Mouse (Mus musculus) kidney, embryonic 14.5 days (tissue): ENCODE measurements around the gene Nedd9. TPM values are rescaled to one million over a fixed set of nuclear protein-coding genes. Genes with fewer than 3 reads are reported as not detected.

ENCODE experiments used
- ATAC-seq: fragments of 200-750 bp; cut with Nextera tagmentation; 2 replicates; pipeline ENCODE4 v1.8.0; 2017; ENCODE audit warnings: moderate number of reproducible peaks, mild to moderate bottlenecking, moderate TSS enrichment, moderate library complexity; ENCODE audit not compliant: low FRiP score, low TSS enrichment
- H3K27ac ChIP-seq: fragments of 300-500 bp; sonication (generic); 2 replicates; pipeline ENCODE4 v1.5.1; 2014; ENCODE audit warnings: low read depth, mild to moderate bottlenecking, low read length, moderate library complexity, mixed read lengths
- H3K27me3 ChIP-seq: fragments of 300-500 bp; sonication (generic); 2 replicates; pipeline ENCODE4 v1.6.1; 2014; ENCODE audit warnings: mild to moderate bottlenecking, low read length; ENCODE audit not compliant: control insufficient read depth, insufficient read depth
- H3K36me3 ChIP-seq: fragments of 300-500 bp; sonication (generic); 2 replicates; pipeline ENCODE4 v1.6.1; 2014; ENCODE audit warnings: low read length, mixed read lengths; ENCODE audit not compliant: control insufficient read depth, insufficient read depth
- H3K4me1 ChIP-seq: fragments of 300-500 bp; sonication (generic); 2 replicates; pipeline ENCODE4 v1.6.1; 2014; ENCODE audit warnings: low read length, mixed read lengths; ENCODE audit not compliant: control insufficient read depth, insufficient read depth
- H3K4me2 ChIP-seq: fragments of 300-500 bp; sonication (generic); replicated peaks from 2 replicates; pipeline ENCODE4 v1.6.1; 2014; ENCODE audit warnings: low read depth, mild to moderate bottlenecking, low read length
- H3K4me3 ChIP-seq: fragments of 300-500 bp; sonication (generic); 2 replicates; pipeline ENCODE4 v1.5.1; 2014; ENCODE audit warnings: mild to moderate bottlenecking, low read length
- H3K9ac ChIP-seq: fragments of 300-500 bp; sonication (generic); 2 replicates; pipeline ENCODE4 v1.6.1; 2014; ENCODE audit warnings: low read depth, mild to moderate bottlenecking, low read length, moderate library complexity
- H3K9me3 ChIP-seq: fragments of 300-500 bp; sonication (generic); 2 replicates; pipeline ENCODE4 v1.6.1; 2016; ENCODE audit warnings: low read length; ENCODE audit not compliant: control insufficient read depth
- WGBS: fragments of 180-500 bp; shearing (Covaris S2); extraction: QIAGEN DNeasy Blood & Tissue Kit; methylation state at CpG from one replicate; pipeline ENCODE4 v1.1.7; 2014; 5-methylcytosine and 5-hydroxymethylcytosine counted together
- polyA plus RNA-seq: library from polyadenylated mRNA; unstranded; fragments of >200 nt; fragmentation: Nextera tagmentation; extraction: Ambion mirVana; gene quantifications from 2 replicates; pipeline ENCODE4 v1.2.1, GENCODE M21; 2014

Nedd9 gene
- polyA plus RNA-seq, 1 experiment from 2014 or later = 24.9 TPM

DNA sequence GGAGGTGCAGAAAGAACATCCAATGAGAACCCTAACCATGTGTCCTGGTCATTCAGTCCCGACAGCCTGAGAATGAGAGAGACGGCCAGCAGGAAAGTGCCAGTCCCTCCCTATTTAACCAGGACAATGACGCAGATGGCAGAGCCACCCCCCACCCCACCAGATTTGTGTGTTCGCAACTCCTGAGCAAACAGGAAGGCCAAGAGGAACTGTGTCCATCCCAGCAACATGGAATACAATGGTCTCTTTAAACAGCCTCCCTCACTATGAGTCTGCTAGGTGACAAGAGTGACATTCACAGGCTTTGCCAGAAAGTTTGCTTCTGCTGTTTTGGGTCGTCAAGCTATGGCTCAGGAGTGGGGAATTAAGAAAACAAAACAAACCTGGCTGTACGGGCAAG is 141.9 kb downstream of the Nedd9 start:
- peaks cover 47% of the 10 kb centered on the region; the same call in 1 of the 2 replicates for H3K4me1 ChIP-seq
- H3K27me3 ChIP-seq = no peaks in the 10 kb centered on the region
- H3K27ac ChIP-seq = peak overlapping the region; percentile 55; the same call in 1 of the 2 replicates
- no peak for ATAC-seq
- H3K4me2 ChIP-seq = no peak overlapping the region
- no peaks in the 10 kb centered on the region for H3K9me3 ChIP-seq
- 36% methylated on average over 6 of the region's 6 CpGs for WGBS
- H3K4me3 ChIP-seq = no peak overlapping the region
- H3K9ac ChIP-seq = no peak overlapping the region
- no peaks in the 10 kb centered on the region for H3K36me3 ChIP-seq

DNA sequence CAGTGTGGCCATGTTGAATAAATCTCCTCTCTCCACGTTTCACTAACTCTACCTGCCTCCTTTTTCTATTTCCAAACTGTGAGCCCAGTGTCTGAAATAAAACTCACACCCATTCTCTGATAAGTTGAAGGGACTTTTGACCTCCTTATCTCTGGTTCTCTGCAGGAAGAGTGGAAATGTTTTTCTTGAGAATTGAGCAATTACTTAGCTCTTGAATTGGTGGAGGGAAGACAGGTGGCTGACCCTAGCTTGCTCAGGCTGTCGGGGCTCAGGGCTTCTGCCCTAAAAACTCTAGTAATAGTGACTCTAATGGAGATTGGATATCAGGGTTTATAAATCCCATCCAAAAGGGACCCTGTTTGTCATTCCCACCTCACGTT is 143.3 kb downstream of the Nedd9 start:
- Histone ChIP-seq H3K36me3 (no peaks in the 10 kb centered on the region), H3K4me1 (peaks cover 42% of the 10 kb centered on the region; the same call in 1 of the 2 replicates), H3K4me3 (no peak overlapping the region), H3K9me3 (no peaks in the 10 kb centered on the region), H3K4me2 (no peak overlapping the region), H3K9ac (no peak overlapping the region), H3K27me3 (no peaks in the 10 kb centered on the region), H3K27ac (peak overlapping the region; percentile 73; the same call in 1 of the 2 replicates)
- 45% methylated on average over 3 of the region's 3 CpGs for whole genome bisulfite sequencing
- ATAC-seq = no peak

DNA sequence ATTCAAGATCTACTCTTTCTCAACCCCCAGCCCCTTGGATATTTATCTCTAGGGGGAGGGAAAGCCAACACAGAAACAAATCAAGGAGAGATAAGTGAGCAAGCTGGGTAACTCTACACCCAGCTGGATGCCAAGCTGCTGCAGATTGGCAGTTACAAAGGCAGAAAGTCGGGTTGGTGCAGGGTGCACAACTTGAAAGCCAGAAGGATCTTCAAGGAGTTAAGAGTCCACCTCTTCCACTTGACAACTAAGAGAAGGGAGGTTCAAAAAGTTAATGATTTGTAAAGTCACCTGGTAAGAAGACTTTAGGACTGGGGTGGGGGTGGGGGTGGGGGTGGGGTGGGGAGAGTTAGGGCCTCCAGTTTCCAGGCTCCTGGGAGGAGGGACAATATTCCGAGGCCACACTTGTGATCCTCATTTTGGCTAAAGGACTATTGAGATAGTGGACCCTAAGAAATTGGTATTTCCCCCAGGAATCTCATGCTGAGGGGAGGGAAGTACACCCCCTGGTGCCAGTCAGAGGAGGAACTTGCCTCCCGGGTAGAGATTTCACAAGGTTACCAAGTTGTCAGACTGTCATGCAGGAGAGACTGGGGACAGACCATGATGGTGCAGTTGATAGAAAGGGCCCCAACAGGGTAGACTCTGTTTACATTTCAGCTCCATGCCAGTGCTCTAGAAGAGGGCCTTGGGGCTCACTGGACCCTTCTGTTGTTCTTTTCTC is 143.8 kb downstream of the Nedd9 start:
- ATAC-seq = peak; percentile 63
- no peaks in the 10 kb centered on the region for H3K9me3 ChIP-seq
- H3K27me3 ChIP-seq = no peaks in the 10 kb centered on the region
- peak overlapping the region; percentile 73; the same call in 1 of the 2 replicates for H3K27ac ChIP-seq
- peaks cover 37% of the 10 kb centered on the region; the same call in 1 of the 2 replicates for H3K4me1 ChIP-seq
- no peak overlapping the region for H3K4me3 ChIP-seq
- H3K9ac ChIP-seq = no peak overlapping the region
- 31% methylated on average over 3 of the region's 3 CpGs for WGBS
- peaks cover 4% of the 10 kb centered on the region; the same call in 1 of the 2 replicates for H3K36me3 ChIP-seq
- no peak overlapping the region for H3K4me2 ChIP-seq

DNA sequence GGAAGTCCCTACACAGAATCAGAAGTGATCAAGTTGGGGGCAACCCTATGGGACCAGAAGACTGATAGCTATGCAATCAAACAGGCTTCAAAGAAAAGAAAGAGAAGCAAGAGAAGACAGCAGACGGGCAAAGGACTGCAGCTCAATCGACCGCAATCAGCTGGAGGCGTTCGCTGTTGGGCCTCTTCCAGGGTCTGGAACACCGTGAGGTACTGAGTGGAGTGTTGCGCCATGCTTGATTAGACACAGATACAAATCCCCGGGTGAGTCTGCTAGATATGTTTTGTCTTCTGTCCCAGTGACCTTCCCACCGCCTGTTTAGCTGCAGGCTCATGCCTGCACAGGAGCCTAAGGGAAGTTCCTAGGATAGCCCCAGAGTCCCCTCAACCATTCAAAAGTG is 145.7 kb downstream of the Nedd9 start:
- Histone ChIP-seq H3K36me3 (peaks cover 8% of the 10 kb centered on the region; the same call in 1 of the 2 replicates), H3K4me3 (no peak overlapping the region), H3K9me3 (no peaks in the 10 kb centered on the region), H3K4me2 (no peak overlapping the region), H3K27me3 (no peaks in the 10 kb centered on the region), H3K4me1 (peaks cover 34% of the 10 kb centered on the region; the same call in 1 of the 2 replicates), H3K27ac (no peak overlapping the region), H3K9ac (no peak overlapping the region)
- 75% methylated on average over 9 of the region's 9 CpGs for WGBS
- ATAC-seq = no peak

DNA sequence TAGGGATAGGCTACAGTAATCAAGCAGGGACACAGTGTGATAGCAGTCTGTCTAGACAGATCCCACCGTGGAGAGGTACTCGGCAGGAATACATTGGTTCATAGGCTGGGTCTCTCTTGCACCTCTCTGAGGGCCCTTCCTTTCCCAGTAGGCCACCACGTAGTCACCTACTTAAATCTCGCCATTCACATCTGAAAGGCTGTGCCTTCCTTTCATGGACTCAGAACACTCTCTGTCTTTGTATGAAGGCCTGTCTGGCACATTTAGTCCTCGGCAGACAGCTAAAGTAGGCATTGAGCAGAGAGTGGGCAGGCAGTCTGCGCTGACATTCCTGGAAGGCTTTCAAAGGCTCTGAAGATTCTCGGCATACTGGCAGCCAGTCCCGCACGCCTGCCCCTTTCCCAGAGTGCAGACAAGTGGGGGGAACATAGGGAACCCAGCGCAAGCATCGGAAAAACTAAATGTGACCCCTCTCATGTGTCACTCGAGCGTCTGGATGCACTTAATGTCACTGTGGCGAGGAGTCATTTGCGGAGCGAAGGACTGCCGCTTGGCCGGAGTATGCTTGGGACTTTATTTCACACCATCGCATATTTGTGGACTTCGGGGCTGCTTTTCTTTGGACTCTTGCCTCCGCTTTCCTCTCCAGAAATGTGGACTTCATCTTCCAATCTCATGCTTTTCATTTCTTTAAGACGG is 147.4 kb downstream of the Nedd9 start:
- Histone ChIP-seq H3K9ac (no peak overlapping the region), H3K27ac (0 out of 2 replicates have a peak overlapping the region, but pooled peaks have one; percentile 14), H3K4me3 (no peak overlapping the region), H3K36me3 (peaks cover 8% of the 10 kb centered on the region; the same call in 1 of the 2 replicates), H3K4me2 (no peak overlapping the region), H3K27me3 (no peaks in the 10 kb centered on the region), H3K9me3 (no peaks in the 10 kb centered on the region), H3K4me1 (peaks cover 33% of the 10 kb centered on the region)
- ATAC-seq = no peak
- 78% methylated on average over 22 of the region's 22 CpGs for WGBS

DNA sequence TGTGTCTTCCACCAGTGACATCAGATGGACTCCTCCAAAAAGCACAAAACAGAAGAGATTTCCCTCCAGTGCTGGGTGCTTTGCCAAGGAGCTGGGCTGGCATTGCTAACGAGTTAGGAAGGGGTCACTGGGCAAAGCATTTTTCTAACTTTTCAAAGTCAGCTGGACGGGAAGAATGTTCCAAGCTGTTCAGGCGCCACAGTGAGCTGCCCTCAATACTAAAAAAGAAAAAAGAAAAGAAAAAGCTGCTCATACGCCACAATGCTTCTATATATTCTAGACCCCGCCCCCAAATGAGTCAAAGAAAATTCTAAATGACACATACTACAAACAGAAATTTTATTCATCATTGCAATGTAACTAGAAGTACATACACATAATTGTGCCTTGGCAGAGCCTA is 148.0 kb downstream of the Nedd9 start:
- ATAC-seq = no peak
- Histone ChIP-seq H3K9me3 (no peaks in the 10 kb centered on the region), H3K36me3 (peaks cover 8% of the 10 kb centered on the region; the same call in 1 of the 2 replicates), H3K27ac (no peak overlapping the region), H3K4me3 (no peak overlapping the region), H3K4me1 (peaks cover 32% of the 10 kb centered on the region), H3K27me3 (no peaks in the 10 kb centered on the region), H3K4me2 (no peak overlapping the region), H3K9ac (no peak overlapping the region)
- WGBS = 79% methylated on average over 5 of the region's 5 CpGs

DNA sequence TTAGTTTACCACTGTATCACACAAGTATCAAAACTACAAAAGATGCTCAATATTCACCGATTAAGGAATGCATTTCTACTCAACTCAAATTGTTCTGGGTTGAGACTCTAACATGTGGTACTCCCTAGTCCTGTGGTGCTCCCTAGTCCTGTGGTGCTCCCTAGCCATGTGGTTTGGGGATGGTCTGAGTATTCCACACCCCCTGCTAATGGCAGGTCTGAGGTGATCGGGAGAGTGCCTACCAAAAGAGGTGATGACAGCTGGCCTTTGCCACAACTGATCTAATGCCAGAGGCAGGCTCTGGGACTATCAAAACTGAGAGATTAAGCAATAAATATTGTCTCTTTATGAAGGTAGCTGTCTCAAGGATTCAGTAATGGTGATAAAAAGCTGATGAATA is 149.8 kb downstream of the Nedd9 start:
- peaks cover 22% of the 10 kb centered on the region for H3K4me1 ChIP-seq
- ATAC-seq = no peak
- WGBS = 91% methylated on average over 2 of the region's 2 CpGs
- peaks cover 8% of the 10 kb centered on the region; the same call in 1 of the 2 replicates for H3K36me3 ChIP-seq
- H3K4me3 ChIP-seq = no peak overlapping the region
- H3K27ac ChIP-seq = no peak overlapping the region
- no peak overlapping the region for H3K4me2 ChIP-seq
- H3K27me3 ChIP-seq = no peaks in the 10 kb centered on the region
- no peaks in the 10 kb centered on the region for H3K9me3 ChIP-seq
- H3K9ac ChIP-seq = no peak overlapping the region

DNA sequence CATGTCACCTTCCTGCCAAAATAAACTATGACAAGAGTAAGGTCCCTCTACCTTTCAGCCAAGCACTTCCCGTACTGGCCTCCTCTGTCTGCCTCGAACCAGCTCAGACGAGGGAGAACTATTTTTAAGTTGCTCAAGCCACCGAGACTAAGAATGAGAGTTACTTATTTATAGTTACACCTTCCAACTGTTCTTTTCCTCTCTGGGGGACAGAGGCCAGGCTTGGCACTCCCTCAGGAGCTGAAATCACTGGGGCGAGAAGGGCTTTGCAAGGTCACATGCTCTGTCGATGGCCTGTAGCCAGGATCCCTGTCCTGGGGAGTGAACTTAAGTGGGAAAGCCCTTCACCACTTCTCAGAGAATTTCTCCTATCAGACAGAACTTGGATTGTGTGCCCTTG is 150.9 kb downstream of the Nedd9 start:
- no peak overlapping the region for H3K4me3 ChIP-seq
- no peaks in the 10 kb centered on the region for H3K27me3 ChIP-seq
- peaks cover 8% of the 10 kb centered on the region; the same call in 1 of the 2 replicates for H3K36me3 ChIP-seq
- peaks cover 19% of the 10 kb centered on the region for H3K4me1 ChIP-seq
- H3K27ac ChIP-seq = peak overlapping the region; percentile 80
- H3K4me2 ChIP-seq = no peak overlapping the region
- H3K9me3 ChIP-seq = no peaks in the 10 kb centered on the region
- 0 out of 2 replicates have a peak overlapping the region, but pooled peaks have one; percentile 13 for H3K9ac ChIP-seq
- WGBS = 20% methylated on average over 6 of the region's 6 CpGs
- peak; percentile 81 for ATAC-seq

DNA sequence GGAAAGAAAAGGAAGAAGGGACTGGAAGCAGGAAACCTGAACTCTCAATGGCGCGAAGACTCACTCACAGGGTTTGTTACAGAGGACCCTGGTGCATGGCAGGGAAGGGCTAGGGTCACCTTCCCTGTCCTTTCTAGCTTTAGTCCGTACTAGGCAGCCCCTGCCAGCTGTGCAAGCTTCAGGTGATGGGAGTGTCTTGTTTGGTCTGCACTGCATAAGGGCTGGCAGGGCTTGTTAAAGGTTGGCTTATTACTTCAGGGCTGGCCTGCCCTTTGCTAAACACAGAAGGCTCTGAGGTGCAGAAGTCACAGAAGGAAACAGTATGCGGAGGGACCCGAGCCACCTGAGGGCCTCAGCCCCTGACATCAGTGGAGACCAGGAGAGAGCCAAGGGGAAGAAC is 151.4 kb downstream of the Nedd9 start:
- no peaks in the 10 kb centered on the region for H3K9me3 ChIP-seq
- peaks cover 8% of the 10 kb centered on the region; the same call in 1 of the 2 replicates for H3K36me3 ChIP-seq
- ATAC-seq = 0 out of 2 replicates have a peak, but pooled peaks have one; percentile 10
- no peak overlapping the region for H3K4me3 ChIP-seq
- H3K4me2 ChIP-seq = no peak overlapping the region
- H3K27me3 ChIP-seq = no peaks in the 10 kb centered on the region
- H3K4me1 ChIP-seq = peaks cover 22% of the 10 kb centered on the region
- 70% methylated on average over 5 of the region's 5 CpGs for WGBS
- H3K9ac ChIP-seq = 0 out of 2 replicates have a peak overlapping the region, but pooled peaks have one; percentile 13
- H3K27ac ChIP-seq = peak overlapping the region; percentile 80
